In genomic region chr13:102232291-102232936, GRCm38 (mm10) we compare ENCODE assay signal across 9 mouse cellular contexts.
DNase-seq lines count a peak whose midpoint lies in the region; ATAC-seq and TF ChIP-seq lines count a peak whose summit lies in the region.
"Had no signal": no experiment of that assay in that cellular context is flagged by ENCODE, and none has a peak within 500 bp of the region (broad histone marks: within the 10 kb centered on the region; RNA-seq: fewer than 3 reads in every experiment).

No protein-coding gene starts in this region.

- no peak overlapping the region for H3K27ac ChIP-seq in hindbrain, embryonic 16.5 days (ENCODE audit: low read depth, low read length)
- H3K27ac ChIP-seq in hindbrain, embryonic 14.5 days = no peak overlapping the region
- H3K27ac ChIP-seq in midbrain, embryonic 13.5 days = no peak overlapping the region

- no peaks in the 10 kb centered on the region for H3K36me3 ChIP-seq in hindbrain, embryonic 16.5 days (ENCODE audit: control insufficient read depth, insufficient read depth, low read length)
- no peaks in the 10 kb centered on the region for H3K36me3 ChIP-seq in hindbrain, embryonic 14.5 days (replicated peaks; ENCODE audit: control insufficient read depth, insufficient read depth)
- no peaks in the 10 kb centered on the region for H3K36me3 ChIP-seq in midbrain, embryonic 13.5 days

- ATAC-seq in hindbrain, embryonic 16.5 days = peak; percentile 80
- no peak for ATAC-seq in hindbrain, embryonic 14.5 days (ENCODE audit: low FRiP score)
- ATAC-seq in midbrain, embryonic 13.5 days = no peak

- no peaks in the 10 kb centered on the region for H3K27me3 ChIP-seq in hindbrain, embryonic 16.5 days (replicated peaks; ENCODE audit: control insufficient read depth, insufficient read depth, low read length)
- H3K27me3 ChIP-seq in hindbrain, embryonic 14.5 days (ENCODE audit: control insufficient read depth, insufficient read depth, low read length) = no peaks in the 10 kb centered on the region
- H3K27me3 ChIP-seq in midbrain, embryonic 13.5 days = no peaks in the 10 kb centered on the region

- DNase-seq in hindbrain, embryonic 14.5 days (ENCODE audit: low spot score) = no peak
- peak; percentile 18 for DNase-seq in brain, embryonic 14.5 days (ENCODE audit: low read depth)
- peak; percentile 95 for DNase-seq in gonadal fat pad, adult 2 months (ENCODE audit: low read depth)
- DNase-seq in lung, adult 2 months = peak; percentile 60
- DNase-seq in MN1 (ENCODE audit: low spot score) = no peak
- no peak for DNase-seq in left cerebral cortex, postnatal 10 days (ENCODE audit: extremely low spot score in 1 of 2, low spot score in 2 of 2)

- no peak for TF ChIP-seq CTCF in brain, embryonic 14.5 days (IDR thresholded peaks at IDR 0.05; ENCODE audit: borderline replicate concordance, extremely low read depth, insufficient read depth, insufficient read length)
- TF ChIP-seq CTCF in lung, adult 2 months (IDR thresholded peaks at IDR 0.05; ENCODE audit: insufficient read depth, low read length) = no peak

- no peak overlapping the region for H3K4me2 ChIP-seq in hindbrain, embryonic 16.5 days (ENCODE audit: low read length)
- H3K4me2 ChIP-seq in hindbrain, embryonic 14.5 days (replicated peaks) = no peak overlapping the region
- no peak overlapping the region for H3K4me2 ChIP-seq in midbrain, embryonic 13.5 days (replicated peaks)
- H3K4me2 ChIP-seq: liver, embryonic 11.5 days had no signal

- intact Hi-C loops in left cerebral cortex, postnatal 10 days (cut with DNase I) = no loop called here

- H3K4me3 ChIP-seq in hindbrain, embryonic 16.5 days (ENCODE audit: low read length) = no peak overlapping the region
- no peak overlapping the region for H3K4me3 ChIP-seq in hindbrain, embryonic 14.5 days (replicated peaks; ENCODE audit: low read length)
- H3K4me3 ChIP-seq in lung, adult 2 months (replicated peaks; ENCODE audit: extremely low read depth, low read depth, low read length) = no peak overlapping the region
- no peak overlapping the region for H3K4me3 ChIP-seq in midbrain, embryonic 13.5 days (replicated peaks)

- H3K4me1 ChIP-seq in hindbrain, embryonic 16.5 days (ENCODE audit: control insufficient read depth, insufficient read depth, low read depth, low read length) = no peaks in the 10 kb centered on the region
- no peaks in the 10 kb centered on the region for H3K4me1 ChIP-seq in hindbrain, embryonic 14.5 days (replicated peaks; ENCODE audit: control insufficient read depth, insufficient read depth, low read length)
- peaks cover 12% of the 10 kb centered on the region for H3K4me1 ChIP-seq in lung, adult 2 months (ENCODE audit: control insufficient read depth, insufficient read depth, low read length)
- no peaks in the 10 kb centered on the region for H3K4me1 ChIP-seq in midbrain, embryonic 13.5 days (replicated peaks)

- no peak for TF ChIP-seq POLR2A in brain, embryonic 14.5 days (IDR thresholded peaks at IDR 0.05; ENCODE audit: borderline replicate concordance, extremely low read depth, insufficient read depth, insufficient read length, poor library complexity, severe bottlenecking)
- TF ChIP-seq POLR2A in lung, adult 2 months (IDR thresholded peaks at IDR 0.05; ENCODE audit: borderline replicate concordance, extremely low read depth, low read depth, low read length) = no peak

- H3K9ac ChIP-seq in hindbrain, embryonic 16.5 days (ENCODE audit: low read depth, low read length) = no peak overlapping the region
- H3K9ac ChIP-seq in hindbrain, embryonic 14.5 days = no peak overlapping the region
- no peak overlapping the region for H3K9ac ChIP-seq in midbrain, embryonic 13.5 days (replicated peaks)

- WGBS in hindbrain, embryonic 16.5 days = 61% methylated on average over 4 of the region's 4 CpGs
- WGBS in hindbrain, embryonic 14.5 days = 72% methylated on average over 4 of the region's 4 CpGs
- WGBS in lung, adult 2 months = 37% methylated on average over 4 of the region's 4 CpGs
- WGBS in midbrain, embryonic 13.5 days = 79% methylated on average over 4 of the region's 4 CpGs

- H3K9me3 ChIP-seq in hindbrain, embryonic 16.5 days (ENCODE audit: control insufficient read depth, low read length) = no peaks in the 10 kb centered on the region
- no peaks in the 10 kb centered on the region for H3K9me3 ChIP-seq in hindbrain, embryonic 14.5 days (ENCODE audit: control insufficient read depth, low read length)
- no peaks in the 10 kb centered on the region for H3K9me3 ChIP-seq in midbrain, embryonic 13.5 days

Comparison
In these comparisons a context has a peak if more than half of its experiments do, and no peak if none do; other contexts are left out.
1. DNase-seq: peak in brain, embryonic 14.5 days (single experiment), gonadal fat pad, adult 2 months (single experiment) and lung, adult 2 months (single experiment); none in hindbrain, embryonic 14.5 days (single experiment), MN1 (single experiment) and left cerebral cortex, postnatal 10 days (0 of 2).